23 mouse cellular contexts compared by ENCODE assay signal in genomic region chr16:91659798-91660197, GRCm38 (mm10).
"Had no signal": no experiment of that assay in that cellular context is flagged by ENCODE, and none has a peak within 500 bp of the region (broad histone marks: within the 10 kb centered on the region; RNA-seq: fewer than 3 reads in every experiment).

No protein-coding gene starts in this region.

- H3K4me3 ChIP-seq: kidney, embryonic 15.5 days; limb, embryonic 12.5 days; limb, embryonic 15.5 days; megakaryocyte, embryonic 14.5 days; midbrain, embryonic 10.5 days; midbrain, embryonic 13.5 days; neural tube, embryonic 12.5 days; neural tube, embryonic 15.5 days had no signal

- H3K4me1 ChIP-seq: kidney, embryonic 15.5 days; limb, embryonic 12.5 days; limb, embryonic 15.5 days; neural tube, embryonic 12.5 days had no signal

- H3K9ac ChIP-seq: kidney, embryonic 15.5 days; limb, embryonic 12.5 days; limb, embryonic 15.5 days; liver, embryonic 14.5 days; liver, postnatal 0 days; lung, embryonic 14.5 days; midbrain, embryonic 13.5 days; neural tube, embryonic 12.5 days; neural tube, embryonic 15.5 days had no signal

- H3K27ac ChIP-seq: kidney, embryonic 15.5 days; limb, embryonic 12.5 days; limb, embryonic 15.5 days; liver, embryonic 14.5 days; midbrain, embryonic 10.5 days; midbrain, embryonic 13.5 days; neural tube, embryonic 12.5 days; neural tube, embryonic 15.5 days; stomach, postnatal 0 days had no signal

- H3K27me3 ChIP-seq: kidney, embryonic 15.5 days; limb, embryonic 12.5 days; limb, embryonic 15.5 days; megakaryocyte, embryonic 14.5 days; midbrain, embryonic 13.5 days; neural tube, embryonic 12.5 days; neural tube, embryonic 15.5 days had no signal

- ATAC-seq: liver, postnatal 0 days; lung, postnatal 0 days; midbrain, embryonic 13.5 days had no signal

- H3K4me2 ChIP-seq: kidney, embryonic 15.5 days; limb, embryonic 12.5 days; limb, embryonic 15.5 days; liver, embryonic 11.5 days; lung, embryonic 14.5 days; midbrain, embryonic 13.5 days; neural tube, embryonic 12.5 days; neural tube, embryonic 15.5 days had no signal

- H3K9me3 ChIP-seq: limb, embryonic 15.5 days; midbrain, embryonic 13.5 days; neural tube, embryonic 12.5 days; neural tube, embryonic 15.5 days had no signal

- DNase-seq: kidney, adult 8-10 months; kidney, postnatal 10 days; kidney, postnatal 36 days; left cerebral cortex, postnatal 4 days; liver, postnatal 0 days; lung, embryonic 14.5 days; right cerebral cortex, adult 18-20 months; right cerebral cortex, postnatal 14 days; right cerebral cortex, postnatal 4 days; thymus, adult 18-20 months; thymus, postnatal 36 days had no signal
